Mouse (Mus musculus): ENCODE measurements around the gene Bcar1.

DNA sequence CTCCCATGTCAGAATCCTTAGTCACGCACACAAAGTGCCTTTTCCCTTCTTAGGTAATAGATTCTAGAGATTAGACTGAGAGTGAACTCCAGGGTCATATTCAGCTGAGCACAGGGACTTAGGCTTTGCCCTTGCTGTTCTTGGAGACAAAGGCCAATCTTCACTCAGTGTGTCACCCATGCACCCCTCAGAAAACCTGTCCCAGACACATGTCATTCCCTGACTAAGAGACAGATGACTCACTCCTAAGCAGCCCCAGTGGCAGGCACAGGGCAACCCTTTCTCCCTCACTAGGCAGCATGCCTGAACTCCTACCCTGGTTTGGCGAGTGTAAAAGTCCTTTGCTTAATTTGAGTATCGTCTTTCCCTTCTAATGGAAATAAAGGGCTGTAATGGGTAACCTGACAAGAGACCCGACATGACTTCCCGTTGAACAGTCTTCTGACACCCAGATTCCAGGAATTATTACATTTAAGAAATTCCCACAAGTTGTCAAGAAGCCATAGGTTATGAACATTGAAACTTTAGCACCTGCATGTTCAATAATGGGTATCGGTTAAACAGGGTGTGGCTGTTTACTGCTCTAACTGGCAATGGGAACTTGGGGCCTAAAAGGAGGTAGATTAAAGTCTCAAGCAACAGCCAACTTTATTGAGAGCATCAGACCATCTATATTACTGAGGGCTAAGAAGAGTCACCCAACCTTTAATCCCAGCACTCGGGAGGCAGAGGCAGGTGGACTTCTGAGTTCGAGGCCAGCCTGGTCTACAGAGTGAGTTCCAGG, 4.4 kb upstream of the Bcar1 start:
- no peak for TF ChIP-seq EP300 (optimal IDR thresholded peaks at IDR 0.05)
- TF ChIP-seq CTCF (IDR thresholded peaks at IDR 0.05; ENCODE audit: low read depth), result no peak

All from stomach, postnatal 0 days (tissue).